Mouse (Mus musculus) left cerebral cortex, postnatal 36 days (tissue): Measurements from ENCODE around the gene Tpm1. TPM values are rescaled to one million over a fixed set of nuclear protein-coding genes. Genes with fewer than 3 reads are reported as not detected.

ENCODE experiments used
- DNase-seq, 2 experiments: peaks; one replicate each; pipeline ENCODE4 v3.0.0; 2021 to 2022; ENCODE audit warnings: low spot score in 2 of 2, mixed read lengths in 1 of 2
- intact Hi-C: fragments of 180-260 bp; cut with DNase I; formaldehyde crosslinking; loops from one replicate; pipeline ENCODE4 v1.15.1; 2025
- total RNA-seq, 2 experiments: library from RNA; stranded (reverse); gene quantifications; 2 replicates each; pipeline ENCODE4 v1.2.3; 2021

Gene Tpm1
- 100 to 1,000 TPM; 230 to 232 TPM for total RNA-seq

GRCm38 (mm10) chr9:67049086-67049824, at the start of gene Tpm1:
TSS of gene Tpm1 (minus strand) at chr9:67049406.
- intact Hi-C loops, result no loop called here
- DNase-seq, result peak; percentile 48 to 70

- no peak for DNase-seq
- intact Hi-C loops, result no loop called here
Observed at GRCm38 (mm10) chr9:67094371-67094770, 45.2 kb upstream of the Tpm1 start.

GRCm38 (mm10) chr9:67092210-67092609, 43.0 kb upstream of the Tpm1 start:
- intact Hi-C loops, result no loop called here
- DNase-seq, result no peak

- no peak for DNase-seq
- intact Hi-C loops, result no loop called here
Observed at GRCm38 (mm10) chr9:67091598-67091997, 42.4 kb upstream of the Tpm1 start.

GRCm38 (mm10) chr9:67091151-67091550, 41.9 kb upstream of the Tpm1 start:
- DNase-seq, result no peak
- intact Hi-C loops, result no loop called here

GRCm38 (mm10) chr9:67090633-67091045, 41.4 kb upstream of the Tpm1 start:
- intact Hi-C loops, result no loop called here
- no peak for DNase-seq

- no peak for DNase-seq
- intact Hi-C loops, result no loop called here
Observed at GRCm38 (mm10) chr9:67089167-67089566, 40.0 kb upstream of the Tpm1 start.

GRCm38 (mm10) chr9:67083801-67084200, 34.6 kb upstream of the Tpm1 start:
- intact Hi-C loops, result no loop called here
- no peak for DNase-seq

GRCm38 (mm10) chr9:67081688-67082087, 32.5 kb upstream of the Tpm1 start:
- intact Hi-C loops, result no loop called here

GRCm38 (mm10) chr9:67077658-67078319, 28.6 kb upstream of the Tpm1 start:
- intact Hi-C loops, result no loop called here
- no peak for DNase-seq

More at GRCm38 (mm10) chr9:67081688-67082087, 32.5 kb upstream of the Tpm1 start:
- no peak for DNase-seq

GRCm38 (mm10) chr9:67077266-67077657, 28.1 kb upstream of the Tpm1 start:
- no peak for DNase-seq

GRCm38 (mm10) chr9:67072182-67072581, 23.0 kb upstream of the Tpm1 start:
- intact Hi-C loops, result no loop called here
- DNase-seq, result no peak

More at GRCm38 (mm10) chr9:67077266-67077657, 28.1 kb upstream of the Tpm1 start:
- intact Hi-C loops, result no loop called here

GRCm38 (mm10) chr9:67071596-67071995, 22.4 kb upstream of the Tpm1 start:
- intact Hi-C loops, result no loop called here
- no peak for DNase-seq

- DNase-seq, result no peak
- intact Hi-C loops, result no loop called here
Observed at GRCm38 (mm10) chr9:67071103-67071502, 21.9 kb upstream of the Tpm1 start.

- no peak for DNase-seq
- intact Hi-C loops, result no loop called here
Observed at GRCm38 (mm10) chr9:67066616-67067015, 17.4 kb upstream of the Tpm1 start.

GRCm38 (mm10) chr9:67059714-67060113, 10.5 kb upstream of the Tpm1 start:
- DNase-seq, result no peak
- intact Hi-C loops, result no loop called here

GRCm38 (mm10) chr9:67058366-67058765, 9.2 kb upstream of the Tpm1 start:
- intact Hi-C loops, result no loop called here
- no peak for DNase-seq

- intact Hi-C loops, result no loop called here
- DNase-seq, result no peak
Observed at GRCm38 (mm10) chr9:67050736-67051337, 1.6 kb upstream of the Tpm1 start.

GRCm38 (mm10) chr9:67049836-67050235, 630 bp upstream of the Tpm1 start:
- intact Hi-C loops, result no loop called here
- DNase-seq, result no peak

- DNase-seq, result no peak
- intact Hi-C loops, result no loop called here
Observed at GRCm38 (mm10) chr9:67048483-67049085, 622 bp downstream of the Tpm1 start.
